Mouse (Mus musculus): ENCODE results near the gene Adat2.

DNA sequence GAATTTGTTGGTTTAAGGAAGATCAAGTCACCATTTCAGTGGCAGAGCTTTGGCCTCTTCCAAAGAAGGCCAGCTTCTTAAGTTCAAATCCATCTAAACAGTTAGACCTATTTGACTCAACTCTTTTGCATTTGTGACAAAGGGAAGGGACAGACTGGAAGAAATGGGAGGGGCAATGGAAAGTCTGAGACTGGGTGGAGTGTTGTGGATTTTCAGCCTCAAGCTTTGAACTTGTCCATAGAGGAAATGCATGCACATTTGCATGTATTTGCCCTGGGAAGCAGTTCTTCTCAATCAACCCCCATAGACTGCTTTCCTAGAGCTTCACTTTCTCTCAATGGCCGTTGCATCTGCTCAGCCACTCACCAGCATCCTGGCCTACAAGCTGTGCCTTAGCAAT lies 1.6 kb downstream of the Adat2 start:
- TF ChIP-seq CTCF (IDR thresholded peaks at IDR 0.05; ENCODE audit: borderline replicate concordance, extremely low read depth, insufficient read depth, insufficient read length) (no peak), POLR2A (IDR thresholded peaks at IDR 0.05; ENCODE audit: borderline replicate concordance, extremely low read depth, insufficient read depth, insufficient read length, poor library complexity, severe bottlenecking) (no peak)
